Mouse (Mus musculus) forebrain, postnatal 0 days (tissue): ENCODE data around the gene Amotl1. TPM values are rescaled to one million over a fixed set of nuclear protein-coding genes. Genes with fewer than 3 reads are reported as not detected.
A peak's percentile ranks its signal among the peaks of the same experiment; 100 is the strongest.

Source experiments
- ATAC-seq: fragments of 200-750 bp; cut with Nextera tagmentation; 2 replicates; pipeline ENCODE4 v1.8.0; 2017; ENCODE audit warnings: mild to moderate bottlenecking, moderate library complexity
- DNase-seq: peaks from one replicate; pipeline ENCODE4 v3.0.0-alpha.2; 2015
- H3K27ac ChIP-seq: fragments of 300-500 bp; sonication (generic); 2 replicates; pipeline ENCODE4 v1.5.1; 2014; ENCODE audit warnings: low read depth, mild to moderate bottlenecking, antibody characterized with exemption, low read length, moderate library complexity, mixed read lengths
- H3K27me3 ChIP-seq: fragments of 300-500 bp; sonication (generic); 2 replicates; pipeline ENCODE4 v1.6.1; 2014; ENCODE audit warnings: mild to moderate bottlenecking, low read length, mixed read lengths; ENCODE audit not compliant: insufficient read depth
- H3K36me3 ChIP-seq: fragments of 300-500 bp; sonication (generic); 2 replicates; pipeline ENCODE4 v1.6.1; 2014; ENCODE audit warnings: mild to moderate bottlenecking, moderate library complexity; ENCODE audit not compliant: insufficient read depth
- H3K4me1 ChIP-seq: fragments of 300-500 bp; sonication (generic); 2 replicates; pipeline ENCODE4 v1.6.1; 2014; ENCODE audit warnings: antibody characterized with exemption; ENCODE audit not compliant: insufficient read depth
- H3K4me2 ChIP-seq: fragments of 300-500 bp; sonication (generic); 2 replicates; pipeline ENCODE4 v1.6.1; 2014; ENCODE audit warnings: low read depth, mild to moderate bottlenecking, moderate library complexity
- H3K4me3 ChIP-seq: fragments of 300-500 bp; sonication (generic); 2 replicates; pipeline ENCODE4 v1.5.1; 2014; ENCODE audit warnings: low read depth, low read length, mixed read lengths
- H3K9ac ChIP-seq: fragments of 300-500 bp; sonication (generic); 2 replicates; pipeline ENCODE4 v1.6.1; 2014; ENCODE audit warnings: mild to moderate bottlenecking
- H3K9me3 ChIP-seq: fragments of 300-500 bp; sonication (generic); 2 replicates; pipeline ENCODE4 v1.6.1; 2016; ENCODE audit warnings: low read length
- CTCF ChIP-seq: sonication (generic); IDR thresholded peaks from 2 replicates; pipeline ENCODE4 v1.5.1; 2016; ENCODE audit warnings: antibody characterized with exemption, control low read depth, low read depth
- WGBS: fragments of 180-500 bp; shearing (Covaris S2); extraction: QIAGEN DNeasy Blood & Tissue Kit; methylation state at CpG from one replicate; pipeline ENCODE4 v1.1.7; 2014; 5-methylcytosine and 5-hydroxymethylcytosine counted together
- polyA plus RNA-seq: library from polyadenylated mRNA; unstranded; fragments of >200 nt; fragmentation: Nextera tagmentation; extraction: Ambion mirVana; gene quantifications from 2 replicates; pipeline ENCODE4 v1.2.1, GENCODE M21; 2015
- total RNA-seq: library from RNA; depleted of rRNA; stranded (reverse); fragments of >200 nt; gene quantifications from 2 replicates; pipeline ENCODE4 v1.2.3, GENCODE M21; 2014

Gene Amotl1
- total and polyA plus RNA-seq, 2 experiments from 2014 or later, result 5.2 to 31.4 TPM

DNA sequence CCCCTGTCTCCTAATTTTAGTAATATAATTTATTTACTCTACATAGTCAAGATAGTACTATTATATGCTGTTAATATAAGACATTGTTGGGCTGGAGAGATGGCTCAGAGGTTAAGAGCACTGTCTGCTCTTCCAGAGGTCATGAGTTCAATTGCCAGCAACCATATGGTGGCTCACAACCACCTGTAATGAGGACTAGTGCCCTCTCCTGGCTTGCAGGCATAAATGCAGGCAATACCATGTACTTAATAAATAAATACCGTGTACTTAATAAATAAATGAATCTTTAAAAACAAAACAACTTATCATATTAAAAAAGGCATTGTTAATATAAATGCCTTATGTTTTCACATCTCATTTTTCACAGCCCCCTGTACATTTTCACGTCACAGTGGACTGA lies 9.2 kb upstream of the Amotl1 start:
- Histone ChIP-seq H3K27me3 (no peaks in the 10 kb centered on the region), H3K9me3 (no peaks in the 10 kb centered on the region), H3K4me2 (no peak overlapping the region), H3K4me1 (no peaks in the 10 kb centered on the region), H3K4me3 (no peak overlapping the region), H3K27ac (no peak overlapping the region), H3K36me3 (no peaks in the 10 kb centered on the region), H3K9ac (no peak overlapping the region)
- DNase-seq (no peak), ATAC-seq (no peak)
- WGBS, result 78% methylated on average over 2 of the region's 2 CpGs
- TF ChIP-seq CTCF, result peak; percentile 5; the same call in 1 of the 2 replicates

DNA sequence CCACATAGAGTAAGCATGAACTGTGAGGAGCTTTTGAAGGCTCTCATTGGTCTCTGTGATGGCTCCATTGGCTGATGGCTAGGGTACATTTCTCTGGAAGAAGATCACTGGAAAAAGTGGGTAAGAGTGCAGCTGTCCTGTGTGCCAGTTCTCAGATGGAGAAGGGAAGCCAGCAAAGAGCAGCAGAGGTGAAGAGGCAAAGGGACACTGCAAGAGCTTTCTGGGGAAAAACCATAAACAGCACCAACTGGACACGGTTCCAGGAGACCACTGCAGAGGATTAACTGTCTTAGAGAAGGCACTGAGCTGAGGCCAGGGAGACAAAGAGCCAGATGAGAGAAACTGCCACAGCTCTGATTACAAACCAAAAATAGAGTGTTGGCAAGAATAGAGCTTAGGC lies 7.9 kb upstream of the Amotl1 start:
- WGBS, result 38% methylated on average over 1 of the region's 1 CpGs

DNA sequence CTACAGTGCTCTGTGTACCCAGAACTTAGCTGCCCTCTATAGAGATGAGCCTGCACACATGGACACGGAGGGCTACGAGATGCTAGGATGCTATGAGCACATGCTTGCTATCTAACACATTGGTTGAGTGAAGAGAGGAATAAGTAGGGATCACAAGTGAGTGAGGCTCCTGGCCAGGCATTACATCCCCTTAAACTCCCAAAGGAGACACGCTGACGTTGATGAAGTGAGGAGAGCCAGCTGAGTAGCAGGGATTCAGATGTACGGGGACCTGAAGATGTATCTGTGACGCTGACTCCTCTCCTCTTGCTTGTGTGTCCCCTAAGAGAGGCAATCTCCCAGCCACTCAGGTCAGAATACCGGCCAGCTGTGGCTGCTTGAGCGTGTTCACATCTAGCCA lies 3.0 kb upstream of the Amotl1 start:
- ATAC-seq, result no peak

More for the DNA sequence above, 7.9 kb upstream of the Amotl1 start:
- Histone ChIP-seq H3K36me3 (no peaks in the 10 kb centered on the region), H3K27ac (no peak overlapping the region), H3K4me2 (no peak overlapping the region), H3K9me3 (no peaks in the 10 kb centered on the region), H3K4me1 (no peaks in the 10 kb centered on the region), H3K27me3 (no peaks in the 10 kb centered on the region), H3K4me3 (no peak overlapping the region), H3K9ac (no peak overlapping the region)
- TF ChIP-seq CTCF, result no peak
- DNase-seq (no peak), ATAC-seq (no peak)

DNA sequence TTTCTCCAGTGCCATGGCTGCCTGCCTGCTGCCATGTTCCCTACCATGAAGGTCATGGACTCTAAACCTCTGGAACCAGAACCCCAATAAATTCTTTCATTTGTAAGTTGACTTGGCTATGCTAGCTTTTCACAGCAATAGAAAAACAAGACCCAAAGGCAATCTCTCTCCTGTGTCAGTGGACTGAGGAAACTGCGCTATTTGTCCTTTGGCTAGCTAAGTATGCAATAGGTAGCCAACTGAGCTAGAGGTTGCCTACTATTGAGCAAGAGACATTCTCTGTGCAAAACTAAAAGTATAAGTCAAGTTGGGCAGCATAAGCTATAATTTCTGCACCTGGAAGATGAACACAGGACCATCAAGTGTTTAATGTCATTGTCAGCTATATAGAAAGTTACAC lies 1.8 kb upstream of the Amotl1 start:
- no peak for TF ChIP-seq CTCF
- no peaks in the 10 kb centered on the region for H3K4me1 ChIP-seq
- DNase-seq (no peak), ATAC-seq (no peak)
- no peak overlapping the region for H3K27ac ChIP-seq
- no peak overlapping the region for H3K4me3 ChIP-seq
- no peak overlapping the region for H3K4me2 ChIP-seq
- 100% methylated on average over 1 of the region's 1 CpGs for WGBS
- no peaks in the 10 kb centered on the region for H3K27me3 ChIP-seq
- no peak overlapping the region for H3K9ac ChIP-seq
- no peaks in the 10 kb centered on the region for H3K36me3 ChIP-seq
- no peaks in the 10 kb centered on the region for H3K9me3 ChIP-seq

More for the DNA sequence above, 3.0 kb upstream of the Amotl1 start:
- no peak for DNase-seq
- H3K9ac ChIP-seq, result no peak overlapping the region
- no peaks in the 10 kb centered on the region for H3K27me3 ChIP-seq
- no peaks in the 10 kb centered on the region for H3K9me3 ChIP-seq
- H3K4me3 ChIP-seq, result no peak overlapping the region
- no peak for TF ChIP-seq CTCF
- 88% methylated on average over 8 of the region's 8 CpGs for WGBS
- no peaks in the 10 kb centered on the region for H3K4me1 ChIP-seq
- H3K36me3 ChIP-seq, result no peaks in the 10 kb centered on the region
- no peak overlapping the region for H3K4me2 ChIP-seq
- H3K27ac ChIP-seq, result no peak overlapping the region

DNA sequence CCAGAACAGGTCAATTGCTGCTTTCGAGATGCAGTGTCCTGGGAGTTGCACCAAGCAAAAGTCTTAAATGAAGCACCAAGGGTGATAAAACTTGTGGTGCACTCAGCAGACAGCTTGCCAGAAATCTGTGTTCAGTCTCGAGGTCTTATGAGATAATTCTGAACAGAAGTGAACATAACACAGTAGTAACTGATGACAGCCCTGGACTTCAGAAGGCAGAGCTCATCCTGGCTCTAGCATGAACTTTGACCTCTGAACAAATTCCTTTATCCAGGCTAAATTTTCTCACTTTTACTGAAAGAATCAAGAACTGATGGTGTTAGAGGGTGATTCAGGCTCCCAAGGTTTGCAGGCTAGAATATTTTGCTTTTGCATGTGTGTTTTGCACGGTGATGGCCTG lies 1.2 kb upstream of the Amotl1 start:
- H3K4me1 ChIP-seq, result no peaks in the 10 kb centered on the region
- ATAC-seq (no peak), DNase-seq (no peak)
- no peaks in the 10 kb centered on the region for H3K9me3 ChIP-seq
- TF ChIP-seq CTCF, result no peak
- no peak overlapping the region for H3K9ac ChIP-seq
- no peaks in the 10 kb centered on the region for H3K27me3 ChIP-seq
- no peak overlapping the region for H3K4me3 ChIP-seq
- WGBS, result 88% methylated on average over 3 of the region's 3 CpGs
- no peak overlapping the region for H3K27ac ChIP-seq
- no peaks in the 10 kb centered on the region for H3K36me3 ChIP-seq
- H3K4me2 ChIP-seq, result no peak overlapping the region

DNA sequence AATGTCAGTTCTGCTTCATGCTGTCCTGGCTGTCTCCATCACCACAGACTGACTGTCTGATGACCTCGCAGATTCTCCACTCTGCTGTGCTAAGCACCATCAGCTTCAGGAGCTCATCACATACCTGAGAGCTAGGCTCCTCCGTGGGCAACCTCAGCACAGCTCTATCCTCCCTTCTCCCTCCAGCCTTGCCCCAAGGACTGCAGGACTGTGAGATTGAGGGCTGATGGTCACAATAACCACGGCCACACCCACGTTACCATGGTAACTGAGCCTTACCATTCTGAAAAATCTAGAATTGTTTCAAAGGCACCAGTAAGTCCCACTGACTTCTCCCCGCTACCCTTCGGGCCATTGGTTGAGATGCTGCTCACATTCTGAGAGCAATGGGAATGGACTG lies 1.5 kb downstream of the Amotl1 start:
- Histone ChIP-seq H3K9me3 (no peaks in the 10 kb centered on the region), H3K4me1 (no peaks in the 10 kb centered on the region), H3K9ac (no peak overlapping the region), H3K27me3 (no peaks in the 10 kb centered on the region), H3K4me2 (no peak overlapping the region), H3K36me3 (no peaks in the 10 kb centered on the region), H3K27ac (no peak overlapping the region), H3K4me3 (no peak overlapping the region)
- TF ChIP-seq CTCF, result no peak
- DNase-seq, result no peak
- ATAC-seq, result no peak
- WGBS, result 54% methylated on average over 6 of the region's 6 CpGs

DNA sequence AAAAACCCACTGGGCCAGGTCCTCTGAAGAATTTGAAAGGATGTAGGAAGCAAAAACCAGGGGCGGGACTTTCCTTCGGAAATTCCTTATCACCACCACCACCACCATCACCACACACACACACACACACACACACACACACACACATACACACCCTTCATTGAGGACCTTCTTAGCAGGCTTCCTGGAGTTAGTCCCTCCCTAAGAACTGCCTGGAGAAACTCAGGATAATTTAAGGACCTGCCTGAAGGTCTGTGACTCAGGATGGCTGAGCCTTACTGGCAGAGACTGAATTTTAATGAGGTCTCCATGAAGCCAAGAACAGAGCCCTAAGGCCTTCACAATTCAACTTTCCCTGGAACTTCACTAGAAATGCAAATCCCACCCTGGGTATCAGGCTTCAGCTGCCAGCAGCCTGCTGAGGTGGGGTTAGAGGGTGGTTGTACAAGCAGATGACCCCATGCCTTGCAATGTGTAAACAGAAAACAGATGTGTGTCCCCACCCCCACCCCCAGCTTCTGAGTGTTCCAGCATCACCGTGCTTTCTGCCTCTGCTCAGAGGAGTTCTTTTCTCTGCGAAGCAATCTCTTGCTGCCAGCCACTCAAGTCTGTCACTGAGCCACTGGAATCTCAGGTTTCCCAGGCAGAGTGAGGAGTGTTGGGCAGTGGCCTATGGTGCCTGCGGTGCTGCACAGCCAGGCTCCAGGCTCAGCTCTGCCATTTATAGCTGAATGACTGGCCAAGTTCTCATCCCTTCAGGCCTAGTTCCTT lies 2.4 kb downstream of the Amotl1 start:
- peak; percentile 54 for ATAC-seq
- WGBS, result 22% methylated on average over 5 of the region's 5 CpGs
- Histone ChIP-seq H3K36me3 (no peaks in the 10 kb centered on the region), H3K27ac (peak overlapping the region; percentile 35; the same call in 1 of the 2 replicates), H3K27me3 (no peaks in the 10 kb centered on the region), H3K4me3 (no peak overlapping the region), H3K9ac (no peak overlapping the region), H3K4me1 (no peaks in the 10 kb centered on the region), H3K9me3 (no peaks in the 10 kb centered on the region), H3K4me2 (no peak overlapping the region)
- no peak for DNase-seq
- TF ChIP-seq CTCF, result no peak
